Mouse (Mus musculus) MEL (cell line): Measurements from ENCODE around the gene Mslnl.

ENCODE experiments used
- CTCF ChIP-seq, 3 experiments: IDR thresholded peaks in 2 of 3; conservative IDR thresholded peaks in 1 of 3; 2 replicates each; pipeline ENCODE4 v1.5.1; 2011 to 2012; ENCODE audit warnings: low read length in 3 of 3, low read depth in 2 of 3, mild to moderate bottlenecking in 2 of 3, improper control_type of control experiment in 1 of 3, inconsistent platforms in 1 of 3, mixed read lengths in 1 of 3, moderate library complexity in 1 of 3; ENCODE audit not compliant: control insufficient read depth in 1 of 3, insufficient read depth in 1 of 3, poor library complexity in 1 of 3, severe bottlenecking in 1 of 3
- EP300 ChIP-seq, 2 experiments: IDR thresholded peaks; 2 replicates each; pipeline ENCODE4 v1.6.1; 2011; ENCODE audit warnings: improper control_type of control experiment in 2 of 2, low read length in 2 of 2, low read depth in 1 of 2, mild to moderate bottlenecking in 1 of 2
- MAX ChIP-seq: IDR thresholded peaks from 2 replicates; pipeline ENCODE4 v1.6.1; 2011; ENCODE audit warnings: low read length, improper control_type of control experiment
- POLR2A ChIP-seq, 2 experiments: IDR thresholded peaks; 2 replicates each; pipeline ENCODE4 v1.6.1; 2011 to 2012; ENCODE audit warnings: low read length in 2 of 2, mild to moderate bottlenecking in 2 of 2, control low read depth in 1 of 2, improper control_type of control experiment in 1 of 2, low read depth in 1 of 2, moderate library complexity in 1 of 2; ENCODE audit not compliant: control insufficient read depth in 1 of 2, insufficient read depth in 1 of 2, poor library complexity in 1 of 2
- RAD21 ChIP-seq: IDR thresholded peaks from 2 replicates; pipeline ENCODE4 v1.6.1; 2011; ENCODE audit warnings: mild to moderate bottlenecking, low read depth, low read length, improper control_type of control experiment
- TAL1 ChIP-seq: IDR thresholded peaks from 2 replicates; pipeline ENCODE4 v1.6.1; 2012; ENCODE audit warnings: mild to moderate bottlenecking, inconsistent platforms, low read length, moderate library complexity, mixed read lengths
- USF2 ChIP-seq, 2 experiments: IDR thresholded peaks; 2 replicates each; pipeline ENCODE4 v1.6.1; 2011 to 2012; ENCODE audit warnings: improper control_type of control experiment in 2 of 2, low read length in 2 of 2, borderline replicate concordance in 1 of 2, inconsistent platforms in 1 of 2, low read depth in 1 of 2, mild to moderate bottlenecking in 1 of 2; ENCODE audit not compliant: insufficient read depth in 1 of 2

- TF ChIP-seq RAD21 (no peak), POLR2A (IDR thresholded peaks at IDR 0.05; ENCODE audit: control insufficient read depth in 1 of 2, insufficient read depth in 1 of 2, low read depth in 1 of 2, low read length in 2 of 2, poor library complexity in 1 of 2) (peak; percentile 60 to 95), MAX (peak; percentile 69; the same call in 1 of the 2 replicates), CTCF (IDR thresholded peaks at IDR 0.05 in 2 of 3, conservative IDR thresholded peaks at IDR 0.05 in 1 of 3; ENCODE audit: control insufficient read depth in 1 of 3, insufficient read depth in 1 of 3, low read depth in 2 of 3, low read length in 3 of 3, poor library complexity in 1 of 3, severe bottlenecking in 1 of 3) (no peak), TAL1 (no peak), USF2 (IDR thresholded peaks at IDR 0.05; ENCODE audit: borderline replicate concordance in 1 of 2, insufficient read depth in 1 of 2, low read depth in 1 of 2, low read length in 2 of 2) (no peak), EP300 (IDR thresholded peaks at IDR 0.05; ENCODE audit: low read depth in 1 of 2, low read length in 2 of 2) (no peak)
Measured at GRCm38 (mm10) chr17:25727265-25728008, 8.4 kb upstream of the Mslnl start, which contains the start of the genes Chtf18 and Rpusd1.
